Mouse (Mus musculus) B cell, adult 62 days (primary cell): ENCODE data around the gene Tsen34. TPM values are rescaled to one million over a fixed set of nuclear protein-coding genes. Genes with fewer than 3 reads are reported as not detected.

Experiments
- total RNA-seq: library from RNA; stranded (reverse); gene quantifications from 4 replicates; pipeline ENCODE4 v1.2.4, GENCODE M21; 2023

Tsen34 gene
- total RNA-seq: 26.1 to 32.4 TPM (median 27.7 TPM) in 4 replicates

DNA sequence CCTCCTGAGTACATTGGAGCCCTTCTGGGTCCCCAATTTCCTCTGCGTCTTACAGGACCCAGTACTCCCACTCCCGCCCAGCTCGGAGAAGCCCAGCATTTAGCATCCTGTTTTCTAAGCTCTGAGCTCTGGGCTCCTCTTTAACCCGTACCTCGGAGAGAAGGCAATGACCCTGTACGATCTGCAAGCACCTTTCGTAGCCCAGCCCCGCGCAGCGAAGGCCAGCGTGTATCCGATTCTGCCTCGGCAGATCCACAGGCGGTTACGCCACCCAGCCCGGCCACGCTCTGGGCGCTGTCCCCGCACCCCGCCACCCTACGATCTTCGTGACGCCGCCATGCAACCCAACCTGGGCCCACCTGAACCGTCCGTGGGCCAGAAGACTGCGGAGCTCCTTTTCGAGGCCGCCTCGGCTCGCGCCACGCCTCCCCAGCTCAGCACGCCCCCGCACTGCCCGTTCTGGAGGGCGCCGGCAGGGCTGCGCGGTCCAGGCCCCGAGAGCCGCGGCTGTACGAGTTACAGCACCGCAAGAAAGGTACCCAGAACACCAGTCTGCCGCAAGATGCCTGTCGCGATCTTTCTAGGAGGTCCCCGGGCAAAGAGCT lies at the start of gene Tsen34:
Tsen34 (plus strand) TSS at position 482 of the 605 bp plus-strand sequence.

DNA sequence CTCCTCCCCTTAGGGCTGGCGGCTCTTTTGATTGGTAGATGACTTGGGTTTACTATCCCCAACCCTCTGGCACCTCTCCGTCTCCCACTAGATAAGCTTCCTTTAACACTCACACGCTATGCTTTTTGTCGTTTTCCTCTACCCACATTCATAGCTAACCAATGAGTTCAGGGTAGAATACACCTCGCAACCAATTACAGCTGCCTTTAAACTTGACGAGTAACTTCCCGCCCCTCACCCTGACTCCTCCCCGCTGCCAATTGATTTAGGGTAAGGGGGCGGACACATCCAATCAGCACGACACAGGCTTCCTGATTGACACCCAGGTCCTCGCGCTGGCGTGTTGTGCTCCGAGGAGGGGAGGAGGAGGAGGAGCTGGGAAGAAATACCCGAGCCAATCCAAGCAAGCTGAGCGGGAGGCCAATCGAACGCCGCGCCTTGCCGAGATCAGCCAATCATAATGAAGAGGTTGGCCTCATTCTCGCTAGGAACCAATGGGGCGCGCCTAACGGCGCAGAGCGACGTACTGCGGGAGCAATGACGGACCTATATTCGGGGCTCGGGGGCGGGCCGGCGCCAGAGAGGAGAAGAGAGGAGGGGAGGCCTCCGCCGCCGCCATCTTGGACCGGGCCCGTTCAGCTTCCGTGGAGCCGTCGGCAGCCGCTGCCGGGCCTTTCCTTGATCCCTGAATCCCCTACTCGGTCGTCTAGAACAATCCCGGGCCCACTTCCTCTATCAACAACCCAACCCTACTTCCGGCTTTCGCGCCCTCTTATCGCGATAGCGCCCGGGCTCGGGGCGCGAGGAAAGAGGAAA lies 47.8 kb upstream of the Tsen34 start, which contains the start of gene Cnot3:
Cnot3 (plus strand) TSS at position 597 of the 816 bp plus-strand sequence.

DNA sequence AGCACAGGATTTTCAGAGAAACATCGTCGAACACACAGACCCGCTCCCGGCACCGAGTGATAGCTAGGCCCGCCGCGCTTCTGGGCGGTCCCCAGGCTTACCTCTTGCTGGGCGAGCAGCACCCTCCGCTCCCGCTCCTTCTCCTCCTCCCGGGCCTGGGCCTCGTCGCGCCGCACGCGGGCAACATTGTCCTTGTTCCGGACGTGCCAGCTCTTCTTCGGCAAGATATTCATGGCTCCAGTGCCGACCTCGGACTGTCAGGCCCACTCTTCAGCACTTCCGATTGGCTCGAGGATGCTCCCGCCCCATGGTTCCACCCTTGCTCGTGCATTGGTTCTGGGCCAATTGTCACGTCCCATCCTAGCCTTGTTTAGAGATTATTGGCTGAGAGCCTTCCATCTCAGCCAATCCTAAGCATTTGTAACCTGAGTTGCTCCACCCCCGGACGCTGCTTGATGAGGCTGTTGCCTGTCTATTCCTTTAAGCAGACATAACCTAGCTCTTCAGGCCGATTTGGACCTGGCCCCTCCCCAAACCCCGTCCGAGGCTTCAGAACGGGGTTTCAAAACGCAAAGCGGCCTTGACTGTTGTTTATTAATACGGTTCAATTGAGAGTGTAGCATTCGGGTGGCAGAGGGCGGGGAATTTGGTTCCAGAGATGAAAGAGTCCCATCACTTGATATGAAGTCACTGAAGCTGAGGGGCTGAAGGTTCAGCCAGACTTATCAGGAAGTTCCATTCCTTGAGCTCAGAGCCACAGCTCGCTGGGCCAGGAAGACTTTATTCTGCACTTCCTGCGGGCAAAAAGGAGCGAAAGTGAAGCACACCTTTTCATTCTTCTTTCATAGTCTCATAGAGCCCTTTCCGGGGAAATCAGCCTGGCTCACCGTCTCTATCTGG lies 27.2 kb upstream of the Tsen34 start, which contains the start of gene Leng1:
Leng1 (minus strand) TSS at position 626 of the 900 bp plus-strand sequence.

DNA sequence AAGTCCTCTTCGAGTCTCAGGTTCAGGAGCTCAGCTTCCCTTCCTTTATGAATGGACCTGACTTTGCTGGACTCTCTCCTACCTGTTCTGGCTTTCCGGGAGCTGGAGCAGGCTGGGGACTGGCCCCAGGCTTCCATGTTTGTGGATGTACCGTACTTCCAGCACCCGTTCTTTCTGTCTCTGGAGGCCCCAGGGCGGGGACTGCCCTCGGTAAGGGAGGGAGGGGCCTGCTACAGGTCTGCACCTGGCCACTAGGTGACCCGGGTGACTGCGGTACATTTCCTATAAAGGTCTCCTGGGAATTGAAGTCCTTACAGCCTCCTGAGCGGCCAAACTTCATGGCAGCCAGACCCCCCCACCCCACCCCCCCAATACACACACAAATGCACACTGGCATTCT lies 15.3 kb upstream of the Tsen34 start, which contains the start of gene Tmc4:
Tmc4 (minus strand) TSS at position 212 of the 400 bp plus-strand sequence.

DNA sequence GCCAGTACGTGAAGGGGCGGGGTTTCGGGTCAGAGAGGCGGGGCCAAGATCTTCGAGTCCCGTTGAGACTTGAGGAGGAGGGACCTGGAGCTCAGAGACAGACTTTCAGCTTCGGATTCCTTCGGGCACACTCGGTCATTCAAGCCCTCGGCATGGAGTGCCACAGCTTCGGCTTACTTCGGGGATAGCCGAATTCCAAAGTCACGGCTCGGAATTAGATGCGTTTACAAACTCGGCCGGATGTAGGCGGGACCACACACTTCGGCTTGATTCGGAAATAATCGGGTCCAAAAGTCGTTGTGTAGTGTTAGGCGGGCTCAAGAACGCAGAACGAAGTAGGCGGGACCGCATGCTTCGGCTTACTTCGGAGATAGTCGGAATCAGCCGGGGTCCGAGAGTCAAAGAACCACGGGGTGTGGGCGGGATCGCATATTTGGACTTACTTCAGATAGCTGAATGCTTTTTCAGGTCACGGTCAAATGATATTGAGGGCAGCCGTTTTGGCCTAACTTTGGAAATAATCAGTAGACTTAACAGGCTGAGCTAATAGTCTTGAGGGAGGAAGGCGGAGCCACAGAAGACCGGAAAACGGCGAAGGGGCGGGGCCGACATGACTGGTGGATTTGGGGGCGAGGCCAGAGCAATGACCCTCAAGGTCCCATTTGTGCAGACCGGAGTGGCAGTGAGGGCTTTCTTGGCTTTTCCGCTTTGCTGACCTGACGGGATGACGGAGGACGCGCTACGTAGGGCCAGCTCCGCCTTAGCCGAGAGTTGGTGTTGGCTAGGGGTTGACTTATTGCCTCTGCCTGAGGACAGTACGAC lies 535 bp downstream of the Tsen34 start, which contains the start of gene Mboat7:
Mboat7 (minus strand) TSS at position 537 of the 822 bp plus-strand sequence.

DNA sequence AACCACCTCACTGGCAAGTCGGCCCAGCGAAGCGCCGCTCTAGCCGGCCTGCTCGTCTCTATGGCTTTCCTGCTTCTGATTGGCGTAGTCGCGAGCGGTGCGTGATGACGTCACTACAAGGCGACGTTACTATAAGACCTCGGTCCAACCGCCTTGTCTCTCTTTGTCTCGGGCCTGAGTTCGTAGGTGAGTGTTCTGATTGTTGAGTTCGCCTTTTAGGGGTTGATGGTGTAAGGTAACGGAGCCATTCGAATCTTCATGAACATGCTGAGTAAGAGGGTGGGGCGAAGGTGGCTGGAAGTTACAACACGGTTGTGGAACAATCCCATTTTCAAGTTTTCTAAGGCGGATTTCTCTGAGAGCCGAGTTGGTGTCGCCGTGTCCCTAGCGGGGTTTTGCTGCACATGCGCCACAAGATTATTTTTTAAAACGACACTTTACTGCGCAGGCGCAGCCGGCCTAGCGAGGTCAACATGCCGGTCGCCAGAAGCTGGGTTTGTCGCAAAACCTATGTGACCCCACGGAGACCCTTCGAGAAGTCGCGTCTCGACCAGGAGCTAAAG lies 11.3 kb downstream of the Tsen34 start, which contains the start of gene Rps9:
Rps9 (plus strand) TSS at position 115 of the 563 bp plus-strand sequence.

DNA sequence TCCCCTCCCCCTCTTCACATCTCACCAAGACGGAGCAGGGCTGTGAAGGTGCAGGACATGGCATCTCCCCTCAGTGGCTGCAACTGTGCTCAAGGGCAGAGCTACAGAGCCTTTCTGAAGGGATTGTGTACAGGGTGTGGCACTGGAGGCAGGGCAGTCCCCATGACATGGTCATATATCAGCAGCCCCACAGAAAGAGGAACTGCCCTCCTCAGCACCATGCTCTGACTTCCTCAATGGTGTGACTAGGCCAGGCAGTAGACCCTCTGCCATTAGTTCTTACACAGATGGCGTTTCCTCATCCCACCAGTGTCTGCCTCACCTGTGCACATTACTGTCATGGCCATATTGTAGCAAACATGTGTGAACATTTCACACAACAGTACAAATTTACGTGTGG lies 27.6 kb downstream of the Tsen34 start, which contains the start of gene Pirb:
Pirb (minus strand) TSS at position 124 of the 400 bp plus-strand sequence.

Other genes with a start within 250 kb of the Tsen34 start
- not detected in 4 replicates for gene Tarm1, start 190.2 kb upstream of the Tsen34 start, total RNA-seq
- not detected in 4 replicates for gene Oscar, start 76.7 kb upstream of the Tsen34 start, total RNA-seq
- gene Ndufa3, start 75.5 kb upstream of the Tsen34 start, total RNA-seq: 289 to 309 TPM (median 297 TPM) in 4 replicates
- 15.3 to 24.5 TPM (median 22.4 TPM) in 4 replicates for gene Tfpt, start 62.9 kb upstream of the Tsen34 start, total RNA-seq
- 66.4 to 73.4 TPM (median 68.2 TPM) in 4 replicates for gene Prpf31, start 62.9 kb upstream of the Tsen34 start, total RNA-seq
- 110 to 131 TPM (median 116 TPM) in 4 replicates for gene Cnot3, start 47.6 kb upstream of the Tsen34 start, total RNA-seq
- 9.0 to 9.6 TPM (median 9.2 TPM) in 4 replicates for gene Leng1, start 27.0 kb upstream of the Tsen34 start, total RNA-seq
- gene Tmc4, start 15.3 kb upstream of the Tsen34 start, total RNA-seq: 5.6 to 7.9 TPM (median 7.5 TPM) in 4 replicates
- gene Mboat7, start 660 bp downstream of the Tsen34 start, total RNA-seq: 52.2 to 75.5 TPM (median 60.4 TPM) in 4 replicates
- gene Rps9, start 11.1 kb downstream of the Tsen34 start, total RNA-seq: 2,060 to 2,163 TPM (median 2,115 TPM) in 4 replicates
- 28.8 to 32.5 TPM (median 30.1 TPM) in 4 replicates for gene Pirb, start 27.5 kb downstream of the Tsen34 start, total RNA-seq
- gene Gm15448, start 132.8 kb downstream of the Tsen34 start, total RNA-seq: 4.9 to 6.0 TPM (median 5.5 TPM) in 4 replicates
- 7.0 to 9.8 TPM (median 9.1 TPM) in 4 replicates for gene Pira2, start 152.2 kb downstream of the Tsen34 start, total RNA-seq
- gene Gm14548, start 205.3 kb downstream of the Tsen34 start, total RNA-seq: 3.1 to 5.6 TPM (median 4.3 TPM) in 4 replicates
- gene Lilra6, start 222.6 kb downstream of the Tsen34 start, total RNA-seq: 3.9 to 5.4 TPM (median 4.3 TPM) in 4 replicates